Mouse (Mus musculus) lung, adult 2 months (tissue): ENCODE data around the gene Msi2.

Source experiments
- CTCF ChIP-seq: fragments of 200-500 bp; IDR thresholded peaks from 2 replicates; pipeline ENCODE4 v1.5.1; 2011; ENCODE audit warnings: mild to moderate bottlenecking, low read length, control low read depth; ENCODE audit not compliant: insufficient read depth
- POLR2A ChIP-seq: fragments of 200-500 bp; IDR thresholded peaks from 2 replicates; pipeline ENCODE4 v1.6.1; 2011; ENCODE audit warnings: low read depth, mild to moderate bottlenecking, control low read depth, low read length, borderline replicate concordance; ENCODE audit errors: extremely low read depth

GRCm38 (mm10) chr11:88573013-88573412 is 145.3 kb downstream of the Msi2 start:
- TF ChIP-seq POLR2A (no peak), CTCF (no peak)
